Mouse (Mus musculus): Measurements from ENCODE around the gene Mark2. TPM values are rescaled to one million over a fixed set of nuclear protein-coding genes. Genes with fewer than 3 reads are reported as not detected.
"Not testable (repeated sequence)": the region's sequence is repeated elsewhere in the genome, so short reads cannot be mapped to it uniquely, and the experiment has no call there.

Mark2 gene
- polyA plus RNA-seq (2015; fragmentation: Nextera tagmentation; extraction: Ambion mirVana) = 42.9 and 49.0 TPM in 2 replicates

DNA sequence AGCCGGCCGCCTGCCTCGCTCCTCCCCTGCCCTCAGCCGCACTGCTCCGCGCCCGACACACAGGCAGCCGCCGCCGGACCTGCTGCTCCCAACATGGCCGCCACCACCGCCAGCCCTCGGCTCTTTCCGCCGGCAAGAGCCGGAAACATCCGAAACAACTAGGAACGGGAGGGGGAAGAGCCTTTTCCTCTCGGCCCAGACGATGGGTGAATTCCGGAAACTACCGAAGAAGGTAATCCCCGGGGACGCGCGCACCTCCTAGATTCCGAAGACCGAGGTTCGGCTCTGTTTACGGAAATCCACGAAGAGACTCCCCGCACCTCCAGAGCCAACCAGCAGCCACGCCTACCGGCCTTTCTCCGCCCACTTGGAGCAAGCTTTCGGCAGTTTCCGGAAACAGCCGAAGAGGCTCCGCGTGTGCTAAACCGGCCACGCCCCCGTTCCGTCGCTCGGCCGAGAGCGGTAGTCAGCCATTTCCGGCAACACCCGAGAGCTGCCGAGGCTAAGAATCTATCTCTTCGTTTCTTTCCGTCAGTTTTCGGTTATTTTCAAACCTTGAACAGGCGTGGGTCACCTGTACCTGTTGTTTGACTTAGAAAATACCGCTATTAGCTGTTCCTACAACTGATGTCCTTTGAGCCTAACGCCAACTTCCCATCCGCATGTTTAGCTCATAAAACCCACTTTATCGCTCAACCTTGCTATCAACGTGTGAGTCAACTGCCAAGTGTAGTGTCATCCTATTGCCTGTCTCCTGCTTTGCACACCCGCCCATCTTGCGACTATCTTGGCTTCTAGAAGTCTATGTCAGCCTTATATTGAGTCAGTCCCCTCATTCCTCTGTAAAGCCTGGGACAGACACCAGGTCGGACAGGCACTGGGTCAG, at the start of gene Mark2:
TSS of gene Mark2 (minus strand) at position 349 of the 886 bp plus-strand sequence.
- ATAC-seq (ENCODE audit: borderline replicate concordance, extremely low read depth, low FRiP score, low TSS enrichment) = peak; percentile 91
- Histone ChIP-seq H3K4me3 (peak within 1 kb of the TSS; percentile 87), H3K9ac (peak within 1 kb of the TSS; percentile 97), H3K27ac (peak within 1 kb of the TSS; percentile 91), H3K27me3 (no peaks in the 10 kb centered on the region), H3K4me2 (peak within 1 kb of the TSS; percentile 87), H3K9me3 (no peaks in the 10 kb centered on the region), H3K4me1 (peaks cover 36% of the 10 kb centered on the region), H3K36me3 (no peaks in the 10 kb centered on the region)
- 1% methylated on average over 63 of the region's 63 CpGs for WGBS

DNA sequence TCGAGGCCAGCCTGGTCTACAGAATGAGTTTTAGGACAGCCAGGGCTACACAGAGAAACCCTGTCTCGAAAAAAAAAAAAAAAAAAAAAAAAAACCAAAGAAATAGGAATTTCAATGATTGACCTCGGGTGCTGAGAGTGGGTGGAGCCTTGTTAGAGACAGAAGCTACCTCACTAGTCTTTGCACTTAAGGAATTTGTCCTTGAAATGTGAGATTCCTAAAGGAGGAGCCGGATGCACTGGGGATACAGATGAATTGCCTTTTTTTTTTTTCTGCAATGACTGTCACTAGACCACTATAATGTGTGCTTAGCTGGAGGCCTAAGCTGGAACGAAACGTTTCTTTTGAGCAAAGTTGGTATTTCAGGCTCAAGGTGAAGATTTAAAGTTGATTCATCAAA, 46.8 kb upstream of the Mark2 start:
- WGBS = 77% methylated on average over 6 of the region's 6 CpGs
- Histone ChIP-seq H3K9me3 (no peaks in the 10 kb centered on the region; the same call in 1 of the 2 replicates), H3K27me3 (no peaks in the 10 kb centered on the region), H3K36me3 (no peaks in the 10 kb centered on the region), H3K4me2 (no peak overlapping the region), H3K9ac (no peak overlapping the region), H3K4me1 (peaks cover 10% of the 10 kb centered on the region), H3K27ac (no peak overlapping the region), H3K4me3 (no peak overlapping the region)
- ATAC-seq (ENCODE audit: borderline replicate concordance, extremely low read depth, low FRiP score, low TSS enrichment) = no peak

DNA sequence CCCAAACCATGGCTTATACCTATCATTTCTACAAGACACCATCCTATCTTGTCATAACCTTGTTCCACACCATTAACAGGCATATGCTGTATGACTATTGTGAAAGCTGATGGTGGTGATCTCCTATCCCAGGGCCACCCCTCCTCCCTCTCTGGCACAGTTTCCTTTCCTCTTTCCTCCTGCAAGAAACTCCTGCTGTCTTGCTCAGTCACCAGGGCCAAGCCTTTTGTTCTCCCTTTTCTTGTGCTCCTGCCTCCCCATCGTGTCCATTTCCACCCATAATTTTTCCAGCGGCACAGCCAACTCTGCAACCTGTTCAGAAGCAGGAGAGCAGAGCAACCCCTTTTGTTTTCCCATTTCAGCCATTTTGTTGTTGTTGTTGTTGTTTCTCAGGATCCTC, 44.4 kb upstream of the Mark2 start:
- WGBS = 70% methylated on average over 2 of the region's 2 CpGs
- Histone ChIP-seq H3K27me3 (no peaks in the 10 kb centered on the region), H3K27ac (no peak overlapping the region), H3K36me3 (no peaks in the 10 kb centered on the region), H3K9ac (no peak overlapping the region), H3K4me1 (peaks cover 24% of the 10 kb centered on the region), H3K4me3 (no peak overlapping the region), H3K9me3 (no peaks in the 10 kb centered on the region; the same call in 1 of the 2 replicates), H3K4me2 (no peak overlapping the region)
- no peak for ATAC-seq (ENCODE audit: borderline replicate concordance, extremely low read depth, low FRiP score, low TSS enrichment)

DNA sequence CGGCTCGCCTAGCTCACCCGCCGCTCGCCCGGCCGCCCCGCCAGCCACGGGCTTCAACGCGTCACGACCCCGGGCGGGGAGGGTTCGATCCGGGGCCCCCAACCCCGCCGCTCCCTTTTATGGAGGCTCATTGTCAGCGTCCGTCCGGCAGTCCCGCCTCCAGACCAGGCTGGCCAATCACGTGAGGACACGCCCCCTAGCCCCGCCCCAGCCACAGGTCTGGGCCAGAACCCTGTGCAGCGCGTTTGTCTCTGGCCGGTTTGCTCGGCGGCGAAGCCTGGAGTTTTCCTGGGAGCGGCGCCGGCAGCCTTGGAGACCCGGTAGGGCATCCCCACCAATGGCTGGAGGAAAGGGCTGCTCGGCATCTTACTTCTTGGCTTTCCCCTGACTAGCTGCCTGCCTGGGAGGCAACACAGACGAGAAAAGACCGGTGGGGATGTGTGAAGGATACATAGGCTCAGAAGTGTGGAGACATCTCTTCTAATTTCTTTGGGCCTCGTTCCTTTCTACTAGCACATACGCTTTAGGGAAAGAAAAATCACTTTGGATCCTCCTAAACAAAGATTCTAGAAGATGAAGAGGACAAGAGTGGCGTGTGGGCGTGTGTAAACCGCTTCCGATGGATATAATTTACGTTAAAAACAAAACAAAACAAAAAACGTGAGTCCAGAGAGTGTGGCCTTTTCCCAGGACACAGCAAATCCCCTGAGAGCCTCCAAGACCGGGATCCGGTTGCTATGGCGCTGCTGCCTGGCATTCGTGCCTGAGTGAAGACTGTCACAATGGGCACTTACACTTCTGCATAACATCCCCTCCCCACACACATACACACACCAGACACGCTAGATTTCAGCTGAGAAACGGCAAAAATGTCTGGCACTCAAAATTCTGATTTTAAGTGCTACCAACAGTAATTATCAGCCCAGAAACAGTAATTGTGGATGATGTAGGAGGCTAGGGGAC, 41.5 kb upstream of the Mark2 start, which contains the start of gene Spindoc:
TSS of gene Spindoc (minus strand) at position 92 of the 963 bp plus-strand sequence.
- H3K4me1 ChIP-seq = peaks cover 25% of the 10 kb centered on the region
- no peaks in the 10 kb centered on the region for H3K9me3 ChIP-seq
- peak within 1 kb of the TSS; percentile 86 for H3K9ac ChIP-seq
- peak; percentile 99 for ATAC-seq (ENCODE audit: borderline replicate concordance, extremely low read depth, low FRiP score, low TSS enrichment)
- WGBS = 1% methylated on average over 48 of the region's 52 CpGs
- peak within 1 kb of the TSS; percentile 84 for H3K4me2 ChIP-seq
- peak within 1 kb of the TSS; percentile 71 for H3K4me3 ChIP-seq
- H3K36me3 ChIP-seq = no peaks in the 10 kb centered on the region
- no peaks in the 10 kb centered on the region for H3K27me3 ChIP-seq
- peak within 1 kb of the TSS; percentile 91 for H3K27ac ChIP-seq

DNA sequence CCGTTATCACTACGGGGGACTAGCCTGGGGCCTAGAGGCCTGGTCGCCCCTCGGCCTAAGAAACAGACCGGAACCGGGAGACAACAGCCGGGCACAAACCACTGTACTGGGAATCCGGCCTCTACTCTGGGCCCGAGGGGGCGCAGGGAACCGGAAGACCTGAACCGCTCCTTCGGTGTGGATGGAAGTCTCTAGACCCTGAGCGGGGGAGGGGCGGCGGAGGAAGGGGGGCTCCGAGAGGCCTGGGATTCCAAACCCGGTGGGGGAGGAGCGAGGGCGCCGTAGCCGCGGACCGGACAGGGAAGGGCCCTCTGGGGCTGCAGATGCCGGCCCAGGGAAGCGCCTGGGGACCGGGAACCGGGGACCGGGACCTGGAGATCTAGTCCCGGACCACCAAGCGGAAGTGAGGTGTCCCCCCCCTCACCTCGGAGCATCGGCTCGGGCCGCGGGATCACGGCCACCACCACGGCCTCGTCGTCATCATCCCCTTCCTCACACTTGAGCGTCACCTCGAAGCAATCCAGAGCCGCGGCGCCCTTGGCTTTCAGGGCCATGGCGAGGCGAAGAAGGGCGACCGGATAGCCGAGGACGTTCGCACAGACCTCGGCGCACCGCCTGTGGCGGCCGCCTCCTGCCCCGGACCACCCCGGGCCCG, 40.7 kb upstream of the Mark2 start:
- Histone ChIP-seq H3K9ac (peak overlapping the region; percentile 86), H3K4me1 (peaks cover 25% of the 10 kb centered on the region), H3K36me3 (no peaks in the 10 kb centered on the region), H3K27ac (peak overlapping the region; percentile 91), H3K4me3 (peak overlapping the region; percentile 71), H3K27me3 (no peaks in the 10 kb centered on the region), H3K9me3 (no peaks in the 10 kb centered on the region), H3K4me2 (peak overlapping the region; percentile 84)
- peak; percentile 56 for ATAC-seq (ENCODE audit: borderline replicate concordance, extremely low read depth, low FRiP score, low TSS enrichment)
- under 1% methylated on average over 57 of the region's 60 CpGs for WGBS

DNA sequence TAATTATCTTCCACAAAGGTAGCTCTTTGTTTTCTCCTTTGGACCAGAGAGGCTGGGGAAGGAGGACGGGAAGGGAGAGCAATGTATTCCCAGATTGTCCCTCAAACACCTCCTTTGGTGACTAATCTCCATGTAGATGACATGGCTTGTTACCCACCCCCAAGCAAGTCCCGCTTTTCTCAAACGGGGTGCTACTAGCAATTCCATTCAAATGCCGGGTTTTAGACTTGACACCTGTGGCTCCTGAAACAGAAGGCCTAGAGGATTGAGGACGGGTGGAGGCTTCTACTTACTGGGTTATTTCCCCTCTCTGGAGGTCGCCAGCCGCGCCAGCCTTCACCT, 40.2 kb upstream of the Mark2 start:
- peaks cover under 1% of the 10 kb centered on the region; the same call in 1 of the 2 replicates for H3K36me3 ChIP-seq
- peaks cover 25% of the 10 kb centered on the region for H3K4me1 ChIP-seq
- H3K27me3 ChIP-seq = no peaks in the 10 kb centered on the region
- H3K9me3 ChIP-seq = no peaks in the 10 kb centered on the region
- peak overlapping the region; percentile 86 for H3K9ac ChIP-seq
- H3K27ac ChIP-seq = peak overlapping the region; percentile 91
- H3K4me3 ChIP-seq = peak overlapping the region; percentile 71
- no peak for ATAC-seq (ENCODE audit: borderline replicate concordance, extremely low read depth, low FRiP score, low TSS enrichment)
- WGBS = 2% methylated on average over 8 of the region's 8 CpGs
- H3K4me2 ChIP-seq = peak overlapping the region; percentile 84

DNA sequence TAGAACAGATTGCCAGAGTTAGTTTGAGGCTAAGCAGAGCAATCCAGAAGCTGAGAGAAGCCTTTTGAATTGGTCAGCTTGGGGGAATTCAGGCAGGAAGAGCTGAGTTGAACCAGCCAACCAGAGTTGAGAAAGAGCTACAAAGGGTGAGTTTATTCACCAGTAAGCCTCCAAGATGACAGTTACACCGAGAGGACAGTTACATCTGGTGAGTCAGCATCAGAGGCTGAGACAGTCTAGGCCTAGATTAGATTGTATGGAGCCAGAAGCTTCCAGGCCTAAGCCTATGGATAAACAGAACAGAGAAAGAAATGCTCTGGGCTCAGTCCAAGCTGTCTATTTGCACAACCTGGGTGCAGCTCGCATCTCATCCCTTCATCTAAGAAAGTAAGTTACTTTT, 36.0 kb upstream of the Mark2 start:
- H3K4me1 ChIP-seq = peaks cover 10% of the 10 kb centered on the region
- ATAC-seq (ENCODE audit: borderline replicate concordance, extremely low read depth, low FRiP score, low TSS enrichment) = no peak
- WGBS = 66% methylated on average over 2 of the region's 2 CpGs
- no peak overlapping the region for H3K4me2 ChIP-seq
- H3K4me3 ChIP-seq = no peak overlapping the region
- H3K9ac ChIP-seq = no peak overlapping the region
- no peaks in the 10 kb centered on the region for H3K27me3 ChIP-seq
- H3K27ac ChIP-seq = no peak overlapping the region
- H3K36me3 ChIP-seq = peaks cover 34% of the 10 kb centered on the region
- H3K9me3 ChIP-seq = no peaks in the 10 kb centered on the region

DNA sequence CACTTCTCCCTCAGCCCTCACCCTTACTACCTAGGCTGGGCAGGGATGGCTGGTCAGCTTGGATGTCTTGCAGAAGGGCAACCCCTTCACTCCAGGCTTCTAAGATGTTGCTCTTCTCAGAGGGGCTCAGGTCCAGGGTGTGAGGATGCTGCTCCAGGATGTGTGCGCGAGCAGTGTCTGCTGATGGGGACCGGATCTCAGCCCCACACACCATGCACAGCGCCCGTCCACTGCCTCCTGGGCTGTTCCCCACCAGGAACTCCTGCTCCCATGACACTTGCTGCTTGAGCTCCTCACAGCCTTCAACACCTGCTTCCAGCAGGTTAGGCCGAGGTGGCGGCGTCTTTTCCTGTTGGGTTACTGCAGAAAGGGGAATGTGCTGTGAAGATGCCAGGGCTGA, 32.8 kb upstream of the Mark2 start:
- Histone ChIP-seq H3K27ac (no peak overlapping the region), H3K4me3 (no peak overlapping the region), H3K27me3 (no peaks in the 10 kb centered on the region), H3K4me2 (no peak overlapping the region), H3K9me3 (no peaks in the 10 kb centered on the region), H3K36me3 (peaks cover 64% of the 10 kb centered on the region), H3K4me1 (no peaks in the 10 kb centered on the region; the same call in 1 of the 2 replicates), H3K9ac (no peak overlapping the region)
- 96% methylated on average over 8 of the region's 8 CpGs for WGBS
- ATAC-seq (ENCODE audit: borderline replicate concordance, extremely low read depth, low FRiP score, low TSS enrichment) = no peak; the same call in 1 of the 2 replicates

DNA sequence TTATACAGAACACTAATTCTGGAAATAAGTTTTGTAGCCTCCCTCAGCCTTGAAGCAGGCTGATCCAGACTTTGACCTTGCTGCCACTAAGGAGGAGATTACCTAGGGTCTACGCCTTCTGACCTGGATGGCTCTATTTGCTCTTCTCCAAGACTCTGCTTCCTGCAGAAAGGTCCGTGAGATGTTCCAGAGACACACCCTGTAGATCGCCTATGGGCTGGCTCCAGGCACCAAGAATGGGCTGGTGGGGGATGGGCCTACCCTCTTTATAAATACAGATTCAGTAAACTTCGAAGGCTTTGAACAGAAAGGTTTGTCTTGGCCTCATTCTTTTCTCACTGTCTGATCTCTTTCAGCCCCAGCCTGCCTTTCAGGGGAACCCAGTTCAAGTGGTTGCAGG, 27.8 kb upstream of the Mark2 start:
- peaks cover 73% of the 10 kb centered on the region for H3K36me3 ChIP-seq
- H3K27ac ChIP-seq = not testable (repeated sequence)
- 89% methylated on average over 4 of the region's 4 CpGs for WGBS

DNA sequence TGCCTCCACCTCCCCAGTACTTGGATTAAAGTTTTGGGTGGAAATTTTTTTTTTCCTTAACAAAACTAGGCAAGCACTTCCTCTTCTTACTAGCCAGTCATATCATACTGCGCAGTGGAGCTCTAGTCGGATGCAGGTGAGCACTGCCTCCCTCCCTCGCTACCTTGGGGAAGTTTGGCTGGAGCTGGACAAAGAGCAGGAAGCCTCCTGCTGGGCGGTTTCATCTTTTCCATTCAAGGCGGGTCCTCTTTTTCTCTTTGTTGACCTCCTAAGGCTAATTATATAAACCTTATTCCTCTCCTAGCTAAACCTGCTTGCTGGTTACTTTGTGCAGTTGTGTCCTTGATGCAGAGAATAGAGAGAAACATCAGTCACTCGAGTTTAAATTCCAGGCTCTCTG, 12.0 kb upstream of the Mark2 start:
- H3K4me1 ChIP-seq = no peaks in the 10 kb centered on the region
- no peak overlapping the region for H3K9ac ChIP-seq
- WGBS = 59% methylated on average over 6 of the region's 6 CpGs
- no peaks in the 10 kb centered on the region for H3K27me3 ChIP-seq
- H3K4me2 ChIP-seq = no peak overlapping the region
- no peak overlapping the region for H3K4me3 ChIP-seq
- no peak for ATAC-seq (ENCODE audit: borderline replicate concordance, extremely low read depth, low FRiP score, low TSS enrichment)
- no peak overlapping the region for H3K27ac ChIP-seq
- H3K36me3 ChIP-seq = peaks cover 14% of the 10 kb centered on the region; the same call in 1 of the 2 replicates
- no peaks in the 10 kb centered on the region for H3K9me3 ChIP-seq

More for the DNA sequence above, 27.8 kb upstream of the Mark2 start:
- H3K9ac ChIP-seq; H3K4me3 ChIP-seq; ATAC-seq (ENCODE audit: borderline replicate concordance, extremely low read depth, low FRiP score, low TSS enrichment); H3K27me3 ChIP-seq; H3K4me2 ChIP-seq; H3K9me3 ChIP-seq; H3K4me1 ChIP-seq: not testable (repeated sequence)

DNA sequence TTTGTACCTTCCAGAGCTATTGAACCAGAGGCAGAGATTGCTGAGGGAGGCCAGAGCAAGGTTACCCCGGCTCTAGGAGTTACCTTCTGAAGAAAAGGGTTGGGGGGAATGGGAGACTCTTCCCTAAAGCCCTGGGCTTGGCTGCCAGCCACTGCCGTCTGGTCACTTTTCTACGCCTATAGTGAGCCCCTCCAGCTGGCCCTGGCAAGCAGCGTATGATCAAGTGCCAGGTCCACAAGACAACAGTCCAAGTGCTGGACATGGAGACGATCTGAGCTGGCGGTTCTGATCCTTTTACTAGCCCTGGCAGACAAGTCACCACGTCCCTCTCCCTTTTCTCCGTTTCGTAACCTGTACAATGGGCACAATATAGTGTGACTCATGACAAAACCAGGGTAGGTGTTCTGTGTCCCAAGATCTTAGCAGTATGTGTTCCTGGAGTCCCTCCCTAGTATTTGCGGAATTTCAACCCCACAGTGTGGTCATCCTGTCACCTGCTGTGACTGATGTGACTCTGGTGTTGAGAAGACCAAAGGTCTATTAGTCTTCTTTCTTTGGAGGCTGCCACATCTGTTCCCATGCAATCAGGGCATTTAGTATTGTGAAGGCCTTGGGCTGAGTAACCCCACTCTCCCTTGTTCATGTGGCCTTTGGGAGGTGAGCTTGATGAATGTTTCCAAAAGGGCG, 11.3 kb upstream of the Mark2 start:
- no peak for ATAC-seq (ENCODE audit: borderline replicate concordance, extremely low read depth, low FRiP score, low TSS enrichment)
- H3K4me3 ChIP-seq = no peak overlapping the region
- H3K36me3 ChIP-seq = peaks cover 14% of the 10 kb centered on the region; the same call in 1 of the 2 replicates
- no peaks in the 10 kb centered on the region for H3K27me3 ChIP-seq
- 56% methylated on average over 11 of the region's 11 CpGs for WGBS
- H3K27ac ChIP-seq = no peak overlapping the region
- H3K4me1 ChIP-seq = no peaks in the 10 kb centered on the region
- no peak overlapping the region for H3K9ac ChIP-seq
- no peaks in the 10 kb centered on the region for H3K9me3 ChIP-seq
- H3K4me2 ChIP-seq = no peak overlapping the region
